Mouse (Mus musculus) bone marrow, adult 2 months (tissue): Measurements from ENCODE around the gene Pdgfb. TPM values are rescaled to one million over a fixed set of nuclear protein-coding genes. Genes with fewer than 3 reads are reported as not detected.

Experiments used
- H3K27ac ChIP-seq: fragments of 200-500 bp; 2 replicates; pipeline ENCODE4 v1.5.1; 2012; ENCODE audit warnings: low read depth, mild to moderate bottlenecking, control low read depth, inconsistent platforms, low read length; ENCODE audit not compliant: control insufficient read depth, poor library complexity, insufficient read depth
- H3K4me1 ChIP-seq: fragments of 200-500 bp; 2 replicates; pipeline ENCODE4 v1.6.1; 2011; ENCODE audit warnings: low read length; ENCODE audit not compliant: control insufficient read depth, insufficient read depth
- H3K4me3 ChIP-seq: fragments of 200-500 bp; replicated peaks from 2 replicates; pipeline ENCODE3; 2011; ENCODE audit warnings: mild to moderate bottlenecking, low read depth, low read length, control low read depth; ENCODE audit not compliant: control insufficient read depth
- CTCF ChIP-seq: fragments of 200-500 bp; IDR thresholded peaks from 2 replicates; pipeline ENCODE4 v1.5.1; 2011; ENCODE audit warnings: low read length, control low read depth; ENCODE audit not compliant: control insufficient read depth, insufficient read depth
- POLR2A ChIP-seq: fragments of 200-500 bp; IDR thresholded peaks from 2 replicates; pipeline ENCODE4 v1.6.1; 2011; ENCODE audit warnings: low read depth, mild to moderate bottlenecking, control low read depth, low read length, borderline replicate concordance; ENCODE audit not compliant: control insufficient read depth
- WGBS: fragments of 180-500 bp; shearing (Covaris S2); methylation state at CpG from one replicate; pipeline ENCODE4 v1.1.7; 2018; 5-methylcytosine and 5-hydroxymethylcytosine counted together
- polyA plus RNA-seq: library from polyadenylated mRNA; stranded (reverse); fragments of >200 nt; gene quantifications from 2 replicates; pipeline ENCODE4 v1.2.4, GENCODE M21; 2011; ENCODE audit warnings: low replicate concordance; ENCODE audit not compliant: missing spikeins, insufficient read depth, insufficient read length

The Pdgfb gene
- polyA plus RNA-seq, 1 experiment, result 4.1 TPM

DNA sequence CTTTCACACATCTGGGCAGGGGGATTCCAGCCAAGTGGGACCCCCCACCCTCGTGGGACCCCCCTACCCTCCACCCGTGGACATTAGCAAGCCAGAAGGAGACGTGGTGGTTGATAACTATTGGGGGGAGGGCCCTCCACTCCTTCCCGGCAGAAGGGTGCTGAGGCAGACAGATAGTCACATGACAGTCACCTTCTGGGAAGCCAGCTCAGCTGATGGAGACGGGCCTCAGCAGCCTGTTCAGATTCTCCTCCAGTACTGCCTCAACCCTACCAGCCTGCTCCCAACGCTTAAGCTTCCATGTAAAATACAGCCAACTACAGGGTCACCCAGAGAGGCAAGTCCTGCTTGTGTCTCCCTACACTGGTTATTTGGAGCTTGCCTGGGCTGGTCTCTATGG lies 3.6 kb downstream of the Pdgfb start:
- WGBS, result 44% methylated on average over 6 of the region's 6 CpGs
- H3K4me3 ChIP-seq, result no peak overlapping the region
- H3K27ac ChIP-seq, result no peak overlapping the region
- TF ChIP-seq POLR2A (no peak), CTCF (no peak)
- no peaks in the 10 kb centered on the region; the same call in 1 of the 2 replicates for H3K4me1 ChIP-seq

DNA sequence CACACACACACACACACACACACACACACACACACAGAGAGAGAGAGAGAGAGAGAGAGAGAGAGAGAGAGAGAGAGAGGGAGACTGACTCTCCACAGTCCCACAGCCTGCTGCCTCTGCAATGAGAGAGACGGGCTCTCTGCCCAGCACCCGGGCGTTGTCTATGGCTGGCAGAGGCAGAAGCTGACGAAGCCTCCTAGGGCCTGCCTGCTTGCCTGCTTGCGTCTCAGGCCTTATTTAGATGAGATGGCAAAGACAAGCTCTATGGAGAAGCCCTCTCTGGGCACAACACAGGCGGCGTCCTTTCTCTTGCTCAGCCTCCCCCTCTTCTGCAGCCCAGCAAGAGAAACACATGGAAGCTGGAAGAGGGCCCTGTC lies 4.6 kb downstream of the Pdgfb start:
- Histone ChIP-seq H3K27ac (no peak overlapping the region), H3K4me1 (no peaks in the 10 kb centered on the region; the same call in 1 of the 2 replicates), H3K4me3 (no peak overlapping the region)
- 44% methylated on average over 7 of the region's 7 CpGs for WGBS
- TF ChIP-seq POLR2A, result no peak
- no peak for TF ChIP-seq CTCF

DNA sequence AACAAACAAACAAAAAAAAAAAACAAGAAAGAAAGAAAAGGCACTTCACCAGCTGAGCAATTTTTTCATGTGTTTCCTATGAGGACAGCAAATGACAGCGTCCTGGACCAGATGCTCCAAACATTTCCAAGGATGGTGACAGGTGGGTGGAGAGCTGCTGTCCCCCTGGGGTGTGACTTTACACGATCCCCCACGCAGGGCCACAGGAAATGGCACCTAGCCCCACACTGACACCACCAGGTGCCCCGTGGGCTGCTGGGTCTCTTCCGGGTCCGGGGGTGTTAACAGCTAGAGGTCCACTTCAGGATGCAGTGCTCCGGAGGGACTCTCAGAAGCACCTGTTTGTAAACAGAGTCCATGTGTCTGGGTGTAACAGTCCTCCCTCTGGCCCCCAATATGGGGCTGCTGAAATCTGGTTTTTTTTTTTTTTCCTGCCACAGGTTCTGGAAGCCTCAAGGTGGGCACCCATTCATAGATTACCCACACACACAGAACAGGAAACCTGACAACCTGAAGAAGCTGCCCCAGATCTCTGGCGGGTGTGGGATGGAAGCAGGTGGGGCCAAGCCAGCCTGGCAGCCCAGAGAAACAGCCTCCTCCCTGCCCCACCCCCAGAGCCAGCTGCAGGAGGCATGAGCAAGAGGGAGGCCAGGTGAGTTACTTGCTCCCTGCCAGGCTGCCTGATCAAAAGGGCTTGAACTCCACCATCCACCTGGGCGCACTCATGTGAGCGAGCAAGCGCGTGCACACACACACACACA lies 5.2 kb downstream of the Pdgfb start:
- Histone ChIP-seq H3K27ac (no peak overlapping the region), H3K4me3 (no peak overlapping the region), H3K4me1 (no peaks in the 10 kb centered on the region; the same call in 1 of the 2 replicates)
- TF ChIP-seq CTCF, result no peak
- TF ChIP-seq POLR2A, result no peak
- 56% methylated on average over 12 of the region's 12 CpGs for WGBS

DNA sequence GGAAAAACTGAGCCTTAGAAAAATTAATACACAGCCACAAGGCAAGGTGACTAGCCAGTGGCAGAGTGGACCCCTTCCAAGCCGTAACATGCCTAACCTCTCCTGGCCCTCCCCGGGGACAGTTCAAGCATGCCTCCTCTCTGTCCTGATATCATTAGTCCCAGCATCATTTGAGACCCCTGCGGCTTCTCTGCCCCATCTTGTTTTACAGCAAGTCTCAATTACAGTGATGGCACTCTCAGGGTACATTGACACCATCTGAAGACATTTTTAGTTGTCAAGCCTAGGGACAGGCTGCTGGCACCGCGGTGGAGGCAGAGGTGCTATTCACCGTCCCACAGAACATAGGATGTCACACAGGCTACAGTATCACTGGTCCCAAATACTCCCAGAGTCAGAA lies 6.3 kb downstream of the Pdgfb start:
- TF ChIP-seq POLR2A (no peak), CTCF (no peak)
- no peak overlapping the region for H3K4me3 ChIP-seq
- no peaks in the 10 kb centered on the region; the same call in 1 of the 2 replicates for H3K4me1 ChIP-seq
- WGBS, result 86% methylated on average over 6 of the region's 6 CpGs
- H3K27ac ChIP-seq, result no peak overlapping the region

DNA sequence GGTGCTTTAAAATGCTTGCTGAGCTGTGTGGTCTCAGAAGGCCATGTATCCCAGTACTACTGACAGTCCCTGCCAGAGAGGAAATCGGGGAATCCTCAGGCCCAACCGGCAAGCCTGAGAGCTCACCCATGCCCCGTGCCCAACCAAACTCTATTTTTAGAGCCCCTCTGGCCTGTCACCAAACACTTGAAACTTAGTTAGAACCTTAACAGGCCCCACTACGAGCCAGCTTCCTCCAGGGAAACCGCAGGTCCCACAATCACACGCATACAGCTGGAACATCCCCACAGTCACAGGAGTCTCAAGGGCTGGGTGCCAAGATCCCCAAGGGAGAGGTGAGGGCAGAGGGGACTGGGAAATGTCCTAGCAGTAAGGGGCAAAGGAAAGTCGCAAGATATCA lies 8.6 kb downstream of the Pdgfb start:
- under 1% methylated on average over 7 of the region's 7 CpGs for WGBS
- TF ChIP-seq CTCF (no peak), POLR2A (no peak)
- 0 out of 2 replicates have a peak overlapping the region, but pooled peaks have one; percentile 6 for H3K27ac ChIP-seq
- H3K4me3 ChIP-seq, result no peak overlapping the region
- H3K4me1 ChIP-seq, result no peaks in the 10 kb centered on the region; the same call in 1 of the 2 replicates

DNA sequence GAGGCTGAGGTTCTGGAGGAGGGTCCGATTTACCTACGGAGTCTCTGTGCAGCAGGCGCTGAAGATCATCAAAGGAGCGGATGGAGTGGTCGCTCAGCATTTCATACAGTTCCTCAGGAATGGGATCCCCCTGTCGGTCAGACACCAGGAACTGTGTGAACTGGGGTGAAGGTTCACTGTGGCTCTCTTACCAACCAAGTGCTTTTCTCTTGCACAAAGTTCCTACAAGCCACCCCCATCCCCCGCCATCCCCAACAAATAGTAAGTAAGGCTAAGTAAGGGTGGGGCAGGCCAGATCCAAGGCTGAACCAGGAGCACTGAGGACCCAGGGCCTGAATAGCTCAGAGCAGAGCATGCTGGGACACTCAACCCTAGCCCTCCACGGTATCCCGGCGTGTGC lies 9.3 kb downstream of the Pdgfb start:
- Histone ChIP-seq H3K4me1 (no peaks in the 10 kb centered on the region; the same call in 1 of the 2 replicates), H3K27ac (no peak overlapping the region), H3K4me3 (no peak overlapping the region)
- 44% methylated on average over 10 of the region's 10 CpGs for WGBS
- TF ChIP-seq CTCF, result no peak
- no peak for TF ChIP-seq POLR2A

DNA sequence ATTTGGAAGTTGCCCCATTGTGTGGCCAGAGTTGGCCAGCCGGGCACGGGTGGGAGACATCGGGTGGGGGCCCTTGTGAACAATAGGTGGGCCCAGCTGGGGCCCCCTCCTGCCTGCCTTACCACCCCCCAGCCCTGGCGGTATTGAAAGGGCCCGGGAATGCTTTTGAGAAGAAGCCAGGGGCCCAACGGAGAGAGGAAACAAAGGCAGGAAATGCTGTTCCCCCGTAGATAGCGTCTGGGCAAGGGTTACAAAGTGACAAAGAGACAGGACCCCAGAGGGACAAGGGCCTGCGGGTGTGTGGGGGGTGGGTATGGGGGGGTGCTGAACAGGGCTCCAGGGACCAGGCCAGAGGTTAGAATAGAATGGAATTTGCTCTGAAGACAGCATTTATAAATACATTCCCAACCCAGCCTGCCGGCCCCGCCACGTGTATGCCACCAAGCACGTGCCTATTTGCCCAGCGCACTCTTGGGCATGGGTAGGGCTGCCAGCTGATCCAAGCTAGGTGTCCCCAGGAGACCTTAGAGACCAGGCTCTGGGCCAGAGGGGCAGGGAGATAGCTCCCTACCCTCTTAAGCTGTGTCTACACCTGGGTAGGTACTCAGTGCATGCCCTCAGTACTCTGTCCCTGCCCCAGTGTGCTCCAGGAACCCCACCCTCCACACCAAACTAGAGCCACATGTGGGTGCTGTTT lies 10.0 kb downstream of the Pdgfb start:
- Histone ChIP-seq H3K27ac (no peak overlapping the region), H3K4me3 (no peak overlapping the region), H3K4me1 (no peaks in the 10 kb centered on the region; the same call in 1 of the 2 replicates)
- no peak for TF ChIP-seq POLR2A
- no peak for TF ChIP-seq CTCF
- 6% methylated on average over 14 of the region's 14 CpGs for WGBS

DNA sequence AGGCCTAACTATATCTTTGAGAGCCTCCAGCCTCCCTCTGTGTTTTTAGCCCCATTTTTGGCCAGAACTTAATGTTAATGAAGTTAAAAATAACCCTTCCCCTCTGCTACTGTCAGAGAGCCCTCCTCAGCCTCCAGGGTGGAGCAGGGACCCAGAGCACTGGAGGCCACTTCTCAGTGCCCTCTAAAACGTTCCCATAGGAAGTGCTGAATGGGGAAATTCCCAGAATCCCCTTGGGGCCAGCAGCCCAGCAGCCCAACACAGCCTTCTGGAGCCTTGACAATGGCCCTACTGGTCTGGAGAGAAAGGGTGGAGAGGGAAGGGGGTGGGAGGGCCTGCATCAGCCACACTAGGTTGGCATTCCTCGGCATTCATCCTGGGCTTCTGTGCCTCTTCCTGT lies 11.2 kb downstream of the Pdgfb start:
- Histone ChIP-seq H3K4me3 (no peak overlapping the region), H3K4me1 (no peaks in the 10 kb centered on the region; the same call in 1 of the 2 replicates), H3K27ac (no peak overlapping the region)
- TF ChIP-seq POLR2A, result no peak
- TF ChIP-seq CTCF, result no peak
- WGBS, result 40% methylated on average over 2 of the region's 2 CpGs

DNA sequence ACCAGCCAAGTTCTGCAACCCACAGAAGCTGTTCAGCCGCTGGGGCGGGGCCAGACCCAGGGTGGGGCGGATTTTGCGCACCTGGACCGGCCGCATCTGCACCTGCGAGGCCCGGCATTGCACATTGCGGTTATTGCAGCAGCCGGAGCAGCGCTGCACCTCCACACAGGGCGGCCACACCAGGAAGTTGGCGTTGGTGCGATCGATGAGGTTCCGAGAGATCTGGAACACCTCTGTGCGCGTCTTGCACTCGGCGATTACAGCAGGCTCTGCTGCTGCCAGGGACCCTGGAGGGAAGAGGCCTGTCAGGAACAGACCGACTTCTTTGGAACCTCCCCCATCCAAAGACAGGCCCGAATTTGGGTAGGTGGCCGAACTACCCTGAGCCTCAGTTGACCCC lies 13.2 kb downstream of the Pdgfb start:
- no peaks in the 10 kb centered on the region; the same call in 1 of the 2 replicates for H3K4me1 ChIP-seq
- H3K27ac ChIP-seq, result no peak overlapping the region
- no peak overlapping the region for H3K4me3 ChIP-seq
- TF ChIP-seq POLR2A (no peak), CTCF (no peak)
- 86% methylated on average over 23 of the region's 23 CpGs for WGBS
